Mouse (Mus musculus) hematopoietic stem cell, adult 5-6 weeks (primary cell): ENCODE results near the gene Spata5. TPM values are rescaled to one million over a fixed set of nuclear protein-coding genes. Genes with fewer than 3 reads are reported as not detected.
A peak's percentile ranks its signal among the peaks of the same experiment; 100 is the strongest.
"Not testable (repeated sequence)": the region's sequence is repeated elsewhere in the genome, so short reads cannot be mapped to it uniquely, and the experiment has no call there.

Experiments used
- ATAC-seq, 2 experiments: fragments of 125-278 bp in 1 of 2; replicated peaks in 1 of 2; 2 replicates each; pipeline ENCODE4 v1.8.0; 2016 to 2017; ENCODE audit warnings: inconsistent platforms in 2 of 2, mild to moderate bottlenecking in 2 of 2, moderate number of reproducible peaks in 2 of 2, low read depth in 1 of 2, moderate TSS enrichment in 1 of 2; ENCODE audit not compliant: low FRiP score in 2 of 2, poor library complexity in 2 of 2, severe bottlenecking in 2 of 2, insufficient read depth in 1 of 2, low TSS enrichment in 1 of 2
- total RNA-seq: library from RNA; stranded (forward); fragments of 172-1452, 232-1000 nt; gene quantifications from 2 replicates; pipeline ENCODE4 v1.2.3, GENCODE M21; 2017

The Spata5 gene
- total RNA-seq, 1 experiment from 2014 or later: 219 TPM

DNA sequence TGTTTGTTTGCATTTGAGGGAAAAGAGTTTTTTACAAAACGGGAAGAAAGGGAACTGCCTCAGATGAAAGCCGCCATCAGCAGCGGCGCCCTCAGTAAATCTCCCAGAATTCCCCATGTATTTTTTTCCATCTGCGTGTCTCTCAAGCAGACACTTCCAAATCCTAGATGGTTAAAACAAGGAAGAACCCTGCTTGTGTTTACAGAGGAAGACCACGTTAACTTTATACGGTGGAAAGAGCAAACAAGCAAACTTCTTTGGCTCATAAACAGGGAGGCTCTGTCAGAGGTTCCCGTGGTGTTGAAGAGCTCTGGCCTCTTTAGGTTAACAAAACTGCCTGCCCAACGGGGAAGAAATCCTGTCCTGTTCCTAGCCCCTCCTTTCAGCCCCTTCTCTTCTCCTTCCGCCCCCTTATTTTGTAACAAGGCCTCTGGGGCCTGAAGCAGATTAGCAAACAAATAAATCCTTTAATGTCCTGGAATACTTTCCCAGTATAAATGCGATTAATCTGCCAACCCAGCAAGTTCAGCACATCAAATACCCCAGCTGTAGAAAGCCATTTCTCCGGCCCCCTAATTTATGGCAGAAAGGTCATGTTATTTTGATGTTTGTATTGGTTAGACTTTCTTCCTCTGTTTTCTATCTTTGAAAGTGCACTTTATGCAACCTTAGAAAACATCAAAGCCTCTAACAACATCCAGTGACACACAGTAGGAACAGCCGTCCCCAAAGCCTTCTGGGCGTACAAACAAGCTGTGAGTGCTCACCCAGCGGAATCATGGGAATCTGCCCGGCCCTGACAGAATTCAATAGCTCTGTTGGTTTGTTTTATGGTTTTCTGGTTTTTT lies 167.3 kb downstream of the Spata5 start:
- ATAC-seq: no peak

GRCm38 (mm10) chr3:37595721-37596120 lies 176.0 kb downstream of the Spata5 start:
- no peak for ATAC-seq

DNA sequence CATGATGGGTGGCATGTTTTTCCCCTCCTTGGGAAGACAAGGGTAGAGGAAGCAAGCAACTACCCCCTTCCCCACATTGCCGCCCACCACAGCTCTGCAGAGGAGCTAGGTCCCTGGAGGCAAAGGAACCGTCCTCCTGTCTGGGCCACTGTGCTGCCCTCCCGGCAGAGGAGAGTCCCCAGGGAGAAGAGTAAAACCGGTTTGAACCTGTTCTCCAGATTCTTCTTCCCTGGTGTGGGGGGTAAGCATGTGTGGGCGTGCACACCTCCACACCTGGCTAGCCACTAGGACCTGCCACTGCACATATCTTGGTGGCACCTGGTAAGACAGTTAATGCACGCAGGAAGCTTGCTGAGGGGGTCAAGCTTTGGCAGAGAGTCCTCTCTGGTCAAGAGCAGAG lies 176.8 kb downstream of the Spata5 start:
- no peak for ATAC-seq

- ATAC-seq: no peak
Observed at GRCm38 (mm10) chr3:37597200-37597599, 177.5 kb downstream of the Spata5 start.

DNA sequence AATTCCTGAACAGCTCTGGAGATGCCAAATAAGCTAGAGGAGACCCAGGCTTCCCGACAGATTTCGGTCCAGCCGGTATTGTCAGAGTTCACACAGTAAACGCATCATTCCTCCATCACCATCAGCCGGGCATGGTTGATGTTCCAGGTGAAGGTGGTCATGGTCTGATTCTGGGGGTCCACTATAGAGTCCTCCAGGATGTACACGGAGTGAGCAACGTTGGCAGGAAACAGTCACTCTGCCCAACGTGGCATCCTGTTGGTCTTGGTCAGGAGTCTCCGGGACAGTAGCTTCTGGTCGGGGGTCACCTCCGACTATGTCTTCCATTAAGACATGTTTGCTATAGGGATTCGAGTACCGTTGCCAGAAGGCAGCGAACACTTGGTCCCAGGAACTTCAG lies 179.9 kb downstream of the Spata5 start:
- not testable (repeated sequence) for ATAC-seq

- no peak for ATAC-seq
Observed at GRCm38 (mm10) chr3:37602356-37602755, 182.7 kb downstream of the Spata5 start.

DNA sequence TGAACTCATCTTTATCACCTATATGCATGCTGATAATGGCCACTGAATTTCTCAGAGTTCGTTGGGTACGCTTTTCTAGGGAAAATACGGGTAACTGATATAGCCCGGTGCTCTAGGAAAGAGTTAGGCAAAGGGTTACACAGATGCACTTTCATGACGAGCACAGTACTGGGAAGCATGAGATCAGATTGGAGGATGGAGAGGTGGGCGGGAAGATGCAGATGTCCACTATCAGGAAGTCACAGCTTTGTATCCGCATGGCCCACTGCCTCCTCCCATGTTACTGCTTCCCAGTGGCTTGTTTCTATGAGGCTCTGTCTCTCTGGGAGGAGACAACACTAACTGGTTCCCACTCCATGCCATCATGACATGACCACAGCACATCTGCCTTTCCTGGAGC lies 183.2 kb downstream of the Spata5 start:
- ATAC-seq: no peak

DNA sequence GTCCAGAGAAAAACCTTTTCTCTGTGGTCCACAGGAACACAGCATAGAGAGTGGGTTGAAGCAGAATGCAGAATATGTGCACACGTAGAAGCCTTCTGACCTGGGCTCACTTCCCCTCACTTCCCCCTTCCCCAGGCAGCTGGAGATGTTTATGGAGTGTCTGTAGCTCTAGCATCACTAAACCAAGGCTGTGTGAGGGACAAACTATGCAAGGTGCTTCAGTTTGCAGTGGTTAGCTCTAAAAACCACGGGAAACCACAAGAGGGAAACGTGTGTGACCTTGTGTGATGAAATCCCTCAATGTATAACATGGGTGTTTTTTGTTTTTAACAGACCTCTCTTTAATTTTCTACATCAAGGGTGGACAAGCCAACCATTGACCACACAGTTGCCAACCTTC lies 183.8 kb downstream of the Spata5 start:
- ATAC-seq: peak; percentile 77 to 84

DNA sequence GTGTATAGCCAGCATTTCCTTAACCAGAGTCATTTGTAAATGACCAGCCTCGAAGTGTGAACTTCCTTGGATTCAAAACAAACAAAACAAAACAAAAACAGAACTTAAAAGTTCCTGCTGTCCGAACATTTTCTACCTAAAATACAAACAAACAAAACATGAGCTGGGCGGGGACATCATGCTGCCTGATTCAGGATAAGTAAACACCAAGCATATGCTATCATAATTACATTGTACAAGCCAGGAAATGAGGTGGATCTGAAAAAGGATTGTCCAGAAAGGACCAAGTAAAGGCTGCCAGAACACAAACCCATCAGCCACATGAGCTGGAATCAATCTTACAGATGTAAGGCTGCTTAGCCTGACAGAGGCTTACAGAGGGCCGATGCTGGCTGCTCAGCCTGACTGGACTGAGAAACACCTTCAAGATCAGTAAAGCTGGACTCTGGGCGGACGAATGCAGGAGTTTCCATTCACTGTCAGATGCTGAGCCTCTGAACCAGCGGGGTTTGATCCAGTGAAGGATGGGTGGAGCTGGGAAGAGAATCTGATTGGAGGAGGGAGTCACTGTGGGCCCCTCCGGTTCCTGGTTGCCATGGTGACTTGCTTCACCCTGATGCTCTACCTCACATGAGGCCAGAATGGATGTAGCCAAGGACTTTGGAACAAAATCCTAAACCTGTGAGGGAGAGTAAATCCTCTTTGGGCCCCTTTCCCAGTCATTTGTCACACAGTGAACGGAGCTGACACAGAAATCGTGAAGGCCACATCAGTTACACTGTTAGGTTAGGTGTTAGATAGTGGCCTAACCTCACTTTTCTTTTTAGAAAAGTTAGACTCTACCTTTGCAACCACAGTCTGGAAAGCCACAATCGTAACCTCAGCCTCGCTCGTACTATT lies 185.5 kb downstream of the Spata5 start:
- no peak for ATAC-seq

GRCm38 (mm10) chr3:37605876-37606238 lies 186.2 kb downstream of the Spata5 start:
- ATAC-seq: peak; percentile 54 to 65

DNA sequence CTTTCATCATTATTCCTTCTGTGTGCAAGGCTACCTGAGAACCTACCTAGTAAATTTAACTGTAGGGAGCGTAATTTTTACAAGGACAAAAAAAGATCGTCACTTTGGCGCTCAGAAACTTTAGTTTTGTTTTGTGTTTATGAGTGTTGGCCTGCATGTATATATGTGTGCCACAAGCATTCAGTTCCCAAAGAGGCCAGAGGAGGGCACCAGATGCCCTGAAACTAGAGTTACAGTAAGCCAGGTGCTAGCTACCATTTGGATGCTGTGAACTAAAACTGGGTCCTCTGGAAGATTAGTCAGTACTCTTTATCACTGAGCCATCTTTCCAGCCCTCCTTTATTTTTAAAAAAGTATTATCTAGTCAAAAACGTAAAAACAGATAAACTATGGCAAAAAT lies 189.2 kb downstream of the Spata5 start:
- no peak for ATAC-seq

DNA sequence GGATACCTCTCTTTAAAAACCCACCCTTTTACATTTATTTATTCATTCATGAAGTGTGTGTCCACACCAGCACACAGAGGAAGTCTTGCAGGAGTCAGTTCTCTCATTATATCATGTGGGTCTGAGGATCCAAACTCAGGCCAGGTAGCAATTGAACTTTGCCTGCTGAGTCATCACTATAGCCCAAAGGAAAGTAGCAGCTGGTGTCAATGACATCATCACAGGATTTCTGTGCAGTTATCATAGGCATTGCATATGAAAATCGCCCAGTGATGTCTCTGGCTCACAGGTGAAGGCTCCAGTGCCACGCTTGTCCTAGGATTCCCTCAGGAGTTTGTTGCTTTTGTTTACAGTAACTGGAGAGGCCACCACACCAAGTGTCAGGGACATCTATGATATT lies 191.0 kb downstream of the Spata5 start:
- no peak for ATAC-seq

- ATAC-seq: peak; percentile 80 to 85
Observed at GRCm38 (mm10) chr3:37613722-37614121, 194.0 kb downstream of the Spata5 start.

GRCm38 (mm10) chr3:37614878-37615650 lies 195.4 kb downstream of the Spata5 start:
- no peak for ATAC-seq

DNA sequence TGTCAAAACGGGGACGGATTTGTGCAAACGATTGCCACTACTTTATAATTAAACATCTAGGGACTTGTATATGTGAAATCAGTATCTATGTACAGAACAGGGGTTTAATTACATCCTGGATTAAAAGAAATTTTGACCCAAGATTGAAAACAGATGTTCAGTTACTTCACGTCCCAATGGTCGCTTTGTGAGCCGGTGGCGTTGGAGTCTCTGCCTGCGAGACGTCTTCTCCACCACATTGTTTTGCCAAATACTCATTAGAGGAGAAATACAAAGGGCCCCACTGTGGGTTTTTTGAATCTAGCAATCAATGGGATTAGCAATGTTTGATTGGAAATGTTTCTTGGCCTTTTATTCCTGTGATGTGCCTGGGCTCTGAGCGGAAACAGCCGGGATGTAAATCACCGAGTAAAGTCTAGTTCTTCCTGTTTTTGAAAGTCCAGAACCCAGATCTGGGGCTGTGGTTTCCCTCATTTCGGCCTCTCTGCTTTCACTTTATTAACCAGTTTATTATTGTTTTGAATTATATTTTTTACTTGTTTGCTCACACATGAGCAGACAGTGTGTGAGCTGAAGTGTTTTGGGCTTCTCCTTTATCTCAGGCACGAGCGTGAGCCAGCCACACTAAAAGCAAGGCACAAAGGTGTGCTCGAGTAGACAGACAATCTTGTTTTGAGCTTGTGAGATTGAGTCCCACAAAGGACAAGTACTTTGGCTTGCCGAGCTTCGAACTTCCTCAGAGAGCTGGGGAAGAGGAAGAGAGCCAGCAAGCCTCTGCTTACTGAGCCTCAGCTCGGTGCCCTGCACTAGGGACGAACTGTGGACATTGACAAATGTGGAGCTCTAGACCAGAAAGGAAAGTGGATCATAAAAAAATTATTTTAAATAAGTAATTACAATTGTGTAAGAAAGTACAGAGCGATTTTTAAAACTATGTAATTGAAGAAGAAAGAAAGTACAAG lies 197.2 kb downstream of the Spata5 start:
- peak; percentile 68 to 74 for ATAC-seq
